Mouse (Mus musculus) MEL (cell line): ENCODE results near the gene Scd3.

Experiments
- BHLHE40 ChIP-seq: IDR thresholded peaks from 2 replicates; pipeline ENCODE4 v1.6.1; 2012; ENCODE audit warnings: low read depth, mild to moderate bottlenecking, inconsistent platforms, low read length, improper control_type of control experiment, borderline replicate concordance
- CTCF ChIP-seq, 3 experiments: IDR thresholded peaks in 2 of 3; conservative IDR thresholded peaks in 1 of 3; 2 replicates each; pipeline ENCODE4 v1.5.1; 2011 to 2012; ENCODE audit warnings: low read length in 3 of 3, low read depth in 2 of 3, mild to moderate bottlenecking in 2 of 3, improper control_type of control experiment in 1 of 3, inconsistent platforms in 1 of 3, mixed read lengths in 1 of 3, moderate library complexity in 1 of 3; ENCODE audit not compliant: control insufficient read depth in 1 of 3, insufficient read depth in 1 of 3, poor library complexity in 1 of 3, severe bottlenecking in 1 of 3
- EP300 ChIP-seq, 2 experiments: IDR thresholded peaks; 2 replicates each; pipeline ENCODE4 v1.6.1; 2011; ENCODE audit warnings: improper control_type of control experiment in 2 of 2, low read length in 2 of 2, low read depth in 1 of 2, mild to moderate bottlenecking in 1 of 2
- GATA1 ChIP-seq: IDR thresholded peaks from 2 replicates; pipeline ENCODE4 v1.6.1; 2011; ENCODE audit warnings: low read depth, low read length, improper control_type of control experiment
- MAX ChIP-seq: IDR thresholded peaks from 2 replicates; pipeline ENCODE4 v1.6.1; 2011; ENCODE audit warnings: low read length, improper control_type of control experiment
- NELFE ChIP-seq: IDR thresholded peaks from 2 replicates; pipeline ENCODE4 v1.6.1; 2011; ENCODE audit warnings: low read depth, low read length, improper control_type of control experiment
- POLR2A ChIP-seq, 2 experiments: IDR thresholded peaks; 2 replicates each; pipeline ENCODE4 v1.6.1; 2011 to 2012; ENCODE audit warnings: low read length in 2 of 2, mild to moderate bottlenecking in 2 of 2, control low read depth in 1 of 2, improper control_type of control experiment in 1 of 2, low read depth in 1 of 2, moderate library complexity in 1 of 2; ENCODE audit not compliant: control insufficient read depth in 1 of 2, insufficient read depth in 1 of 2, poor library complexity in 1 of 2
- POLR2AphosphoS2 ChIP-seq: IDR thresholded peaks from 2 replicates; pipeline ENCODE4 v1.6.1; 2011; ENCODE audit warnings: low read length, improper control_type of control experiment
- UBTF ChIP-seq: IDR thresholded peaks from 2 replicates; pipeline ENCODE4 v1.6.1; 2012; ENCODE audit warnings: low read depth, mild to moderate bottlenecking, inconsistent platforms, low read length, improper control_type of control experiment, moderate library complexity, borderline replicate concordance; ENCODE audit not compliant: insufficient read depth
- ZMIZ1 ChIP-seq: IDR thresholded peaks from 2 replicates; pipeline ENCODE4 v1.6.1; 2012; ENCODE audit warnings: low read depth, mild to moderate bottlenecking, inconsistent platforms, low read length, improper control_type of control experiment, moderate library complexity

GRCm38 (mm10) chr19:44159386-44159785 is 43.7 kb upstream of the Scd3 start:
- TF ChIP-seq POLR2A (IDR thresholded peaks at IDR 0.05; ENCODE audit: control insufficient read depth in 1 of 2, insufficient read depth in 1 of 2, low read depth in 1 of 2, low read length in 2 of 2, poor library complexity in 1 of 2), result no peak
- no peak for TF ChIP-seq ZMIZ1
- TF ChIP-seq EP300 (IDR thresholded peaks at IDR 0.05; ENCODE audit: low read depth in 1 of 2, low read length in 2 of 2), result no peak
- TF ChIP-seq CTCF (IDR thresholded peaks at IDR 0.05 in 2 of 3, conservative IDR thresholded peaks at IDR 0.05 in 1 of 3; ENCODE audit: control insufficient read depth in 1 of 3, insufficient read depth in 1 of 3, low read depth in 2 of 3, low read length in 3 of 3, poor library complexity in 1 of 3, severe bottlenecking in 1 of 3), result no peak
- TF ChIP-seq BHLHE40, result no peak
- no peak for TF ChIP-seq NELFE
- TF ChIP-seq MAX, result no peak
- no peak for TF ChIP-seq UBTF
- no peak for TF ChIP-seq GATA1
- no peak for TF ChIP-seq POLR2AphosphoS2
